32 mouse cellular contexts compared by ENCODE assay signal in genomic region chr12:73298621-73299020, GRCm38 (mm10).
"Had no signal": no experiment of that assay in that cellular context is flagged by ENCODE, and none has a peak within 500 bp of the region (broad histone marks: within the 10 kb centered on the region; RNA-seq: fewer than 3 reads in every experiment).

No protein-coding gene starts in this region.

- H3K36me3 ChIP-seq: liver, embryonic 13.5 days; liver, embryonic 15.5 days had no signal

- H3K27me3 ChIP-seq: limb, embryonic 12.5 days; limb, embryonic 13.5 days; limb, embryonic 15.5 days; liver, embryonic 12.5 days; liver, embryonic 13.5 days; liver, embryonic 15.5 days; lung, embryonic 15.5 days; megakaryocyte, embryonic 14.5 days; midbrain, embryonic 12.5 days; midbrain, embryonic 13.5 days; midbrain, embryonic 15.5 days; neural tube, embryonic 12.5 days had no signal

- H3K4me2 ChIP-seq: limb, embryonic 12.5 days; limb, embryonic 13.5 days; limb, embryonic 15.5 days; liver, embryonic 11.5 days; liver, embryonic 12.5 days; liver, embryonic 13.5 days; liver, embryonic 15.5 days; lung, embryonic 14.5 days; lung, embryonic 15.5 days; midbrain, embryonic 11.5 days; midbrain, embryonic 12.5 days; midbrain, embryonic 13.5 days; midbrain, embryonic 15.5 days; neural tube, embryonic 12.5 days had no signal

- H3K4me3 ChIP-seq: limb, embryonic 10.5 days; limb, embryonic 12.5 days; limb, embryonic 13.5 days; limb, embryonic 15.5 days; liver, embryonic 12.5 days; liver, embryonic 13.5 days; liver, embryonic 15.5 days; lung, embryonic 15.5 days; megakaryocyte, embryonic 14.5 days; midbrain, embryonic 10.5 days; midbrain, embryonic 12.5 days; midbrain, embryonic 13.5 days; midbrain, embryonic 15.5 days; myocyte; neural tube, embryonic 12.5 days had no signal

- ATAC-seq: liver, embryonic 12.5 days; liver, postnatal 0 days; lung, postnatal 0 days; midbrain, embryonic 13.5 days; midbrain, embryonic 15.5 days; midbrain, embryonic 16.5 days had no signal

- H3K27ac ChIP-seq: limb, embryonic 10.5 days; limb, embryonic 12.5 days; limb, embryonic 13.5 days; limb, embryonic 15.5 days; liver, embryonic 12.5 days; liver, embryonic 13.5 days; liver, embryonic 14.5 days; liver, embryonic 15.5 days; lung, embryonic 15.5 days; macrophage; midbrain, embryonic 10.5 days; midbrain, embryonic 12.5 days; midbrain, embryonic 13.5 days; midbrain, embryonic 15.5 days; neural tube, embryonic 12.5 days had no signal

- H3K4me1 ChIP-seq: limb, embryonic 10.5 days; limb, embryonic 15.5 days; liver, embryonic 12.5 days; liver, embryonic 13.5 days; liver, embryonic 15.5 days; midbrain, embryonic 15.5 days; neural tube, embryonic 12.5 days had no signal

- H3K9me3 ChIP-seq: limb, embryonic 10.5 days; limb, embryonic 12.5 days; limb, embryonic 13.5 days; limb, embryonic 15.5 days; liver, embryonic 12.5 days; liver, embryonic 13.5 days; liver, embryonic 15.5 days; lung, embryonic 15.5 days; megakaryocyte, embryonic 14.5 days; midbrain, embryonic 10.5 days; midbrain, embryonic 12.5 days; midbrain, embryonic 13.5 days; midbrain, embryonic 15.5 days; neural tube, embryonic 12.5 days had no signal

- DNase-seq: left cerebral cortex, postnatal 4 days; liver; liver, embryonic 13.5 days; liver, postnatal 0 days; lung, adult 18-20 months; lung, adult 2 months; lung, embryonic 14.5 days; lung, postnatal 10 days; lung, postnatal 14 days; lung, postnatal 36 days; lung, postnatal 4 days; midbrain, embryonic 14.5 days had no signal

- H3K9ac ChIP-seq: limb, embryonic 12.5 days; limb, embryonic 13.5 days; limb, embryonic 15.5 days; liver, embryonic 12.5 days; liver, embryonic 13.5 days; liver, embryonic 14.5 days; liver, embryonic 15.5 days; liver, postnatal 0 days; lung, embryonic 14.5 days; lung, embryonic 15.5 days; midbrain, embryonic 12.5 days; midbrain, embryonic 13.5 days; midbrain, embryonic 15.5 days; neural tube, embryonic 12.5 days had no signal
